Mouse (Mus musculus) testis, adult 2 months (tissue): ENCODE data around the gene Ssmem1. TPM values are rescaled to one million over a fixed set of nuclear protein-coding genes. Genes with fewer than 3 reads are reported as not detected.

Experiments
- H3K27ac ChIP-seq: fragments of 200-500 bp; 2 replicates; pipeline ENCODE4 v1.5.1; 2012; ENCODE audit warnings: low read depth, low read length; ENCODE audit not compliant: control insufficient read depth, insufficient read depth
- H3K27me3 ChIP-seq: fragments of 200-500 bp; 2 replicates; pipeline ENCODE4 v1.6.1; 2012; ENCODE audit warnings: mild to moderate bottlenecking, low read length, moderate library complexity; ENCODE audit not compliant: control insufficient read depth, insufficient read depth
- H3K36me3 ChIP-seq: fragments of 200-500 bp; 2 replicates; pipeline ENCODE4 v1.6.1; 2012; ENCODE audit warnings: mild to moderate bottlenecking, low read length; ENCODE audit not compliant: control insufficient read depth, insufficient read depth
- H3K4me1 ChIP-seq: fragments of 200-500 bp; 2 replicates; pipeline ENCODE4 v1.6.1; 2012; ENCODE audit warnings: low read length; ENCODE audit not compliant: control insufficient read depth, insufficient read depth
- H3K4me3 ChIP-seq: fragments of 200-500 bp; 2 replicates; pipeline ENCODE4 v1.5.1; 2012; ENCODE audit warnings: low read depth, mild to moderate bottlenecking, low read length, moderate library complexity, mixed read lengths; ENCODE audit not compliant: control insufficient read depth
- CTCF ChIP-seq: fragments of 200-500 bp; IDR thresholded peaks from 2 replicates; pipeline ENCODE4 v1.5.1; 2012; ENCODE audit warnings: low read depth, mild to moderate bottlenecking, inconsistent platforms, low read length, moderate library complexity; ENCODE audit not compliant: control insufficient read depth, insufficient read depth, insufficient replicate concordance
- POLR2A ChIP-seq: fragments of 200-500 bp; IDR thresholded peaks from 2 replicates; pipeline ENCODE4 v1.6.1; 2012; ENCODE audit warnings: low read depth, mild to moderate bottlenecking, inconsistent platforms, low read length, moderate library complexity; ENCODE audit not compliant: control insufficient read depth
- polyA plus RNA-seq: library from polyadenylated mRNA; depleted of rRNA; stranded (reverse); fragments of >200 nt; gene quantifications from 2 replicates; pipeline ENCODE4 v1.2.3, GENCODE M21; 2012

Ssmem1 gene
- polyA plus RNA-seq, 1 experiment: 119 TPM

GRCm38 (mm10) chr6:30543077-30543476, 33.4 kb downstream of the Ssmem1 start:
- H3K4me3 ChIP-seq: no peak overlapping the region
- no peak overlapping the region for H3K27ac ChIP-seq
- H3K36me3 ChIP-seq: no peaks in the 10 kb centered on the region
- peaks cover 7% of the 10 kb centered on the region for H3K4me1 ChIP-seq
- H3K27me3 ChIP-seq: no peaks in the 10 kb centered on the region; the same call in 1 of the 2 replicates
- TF ChIP-seq CTCF (no peak), POLR2A (no peak)

- Histone ChIP-seq H3K27me3 (no peaks in the 10 kb centered on the region; the same call in 1 of the 2 replicates), H3K4me1 (peaks cover 6% of the 10 kb centered on the region), H3K27ac (no peak overlapping the region), H3K4me3 (no peak overlapping the region), H3K36me3 (no peaks in the 10 kb centered on the region)
- TF ChIP-seq CTCF: no peak
- TF ChIP-seq POLR2A: no peak
These were observed 34.2 kb downstream of the Ssmem1 start for GRCm38 (mm10) chr6:30543851-30544250.

GRCm38 (mm10) chr6:30545689-30546088, 36.0 kb downstream of the Ssmem1 start:
- Histone ChIP-seq H3K27ac (no peak overlapping the region), H3K4me3 (no peak overlapping the region), H3K36me3 (no peaks in the 10 kb centered on the region), H3K4me1 (peaks cover 6% of the 10 kb centered on the region), H3K27me3 (no peaks in the 10 kb centered on the region; the same call in 1 of the 2 replicates)
- no peak for TF ChIP-seq POLR2A
- TF ChIP-seq CTCF: no peak

GRCm38 (mm10) chr6:30546571-30547273, 37.1 kb downstream of the Ssmem1 start:
- Histone ChIP-seq H3K4me3 (peak overlapping the region; percentile 32), H3K4me1 (peaks cover 6% of the 10 kb centered on the region), H3K36me3 (no peaks in the 10 kb centered on the region), H3K27me3 (no peaks in the 10 kb centered on the region; the same call in 1 of the 2 replicates), H3K27ac (no peak overlapping the region)
- TF ChIP-seq POLR2A (no peak), CTCF (no peak)

GRCm38 (mm10) chr6:30547274-30547645, 37.6 kb downstream of the Ssmem1 start:
- Histone ChIP-seq H3K4me1 (peaks cover 10% of the 10 kb centered on the region), H3K36me3 (no peaks in the 10 kb centered on the region), H3K4me3 (no peak overlapping the region; the same call in 1 of the 2 replicates), H3K27me3 (no peaks in the 10 kb centered on the region; the same call in 1 of the 2 replicates), H3K27ac (no peak overlapping the region)
- no peak for TF ChIP-seq POLR2A
- no peak for TF ChIP-seq CTCF

- no peak overlapping the region for H3K27ac ChIP-seq
- H3K36me3 ChIP-seq: no peaks in the 10 kb centered on the region
- H3K4me1 ChIP-seq: peaks cover 10% of the 10 kb centered on the region
- no peaks in the 10 kb centered on the region; the same call in 1 of the 2 replicates for H3K27me3 ChIP-seq
- no peak overlapping the region for H3K4me3 ChIP-seq
- TF ChIP-seq CTCF (no peak), POLR2A (no peak)
These were observed 38.1 kb downstream of the Ssmem1 start for GRCm38 (mm10) chr6:30547656-30548306.

GRCm38 (mm10) chr6:30549231-30549761, 39.6 kb downstream of the Ssmem1 start:
- no peak overlapping the region for H3K4me3 ChIP-seq
- H3K27ac ChIP-seq: no peak overlapping the region
- peaks cover 10% of the 10 kb centered on the region for H3K4me1 ChIP-seq
- no peak for TF ChIP-seq POLR2A
- TF ChIP-seq CTCF: no peak
- no peaks in the 10 kb centered on the region; the same call in 1 of the 2 replicates for H3K27me3 ChIP-seq
- H3K36me3 ChIP-seq: no peaks in the 10 kb centered on the region
